8 mouse cellular contexts compared by ENCODE assay signal in the genomic region with DNA sequence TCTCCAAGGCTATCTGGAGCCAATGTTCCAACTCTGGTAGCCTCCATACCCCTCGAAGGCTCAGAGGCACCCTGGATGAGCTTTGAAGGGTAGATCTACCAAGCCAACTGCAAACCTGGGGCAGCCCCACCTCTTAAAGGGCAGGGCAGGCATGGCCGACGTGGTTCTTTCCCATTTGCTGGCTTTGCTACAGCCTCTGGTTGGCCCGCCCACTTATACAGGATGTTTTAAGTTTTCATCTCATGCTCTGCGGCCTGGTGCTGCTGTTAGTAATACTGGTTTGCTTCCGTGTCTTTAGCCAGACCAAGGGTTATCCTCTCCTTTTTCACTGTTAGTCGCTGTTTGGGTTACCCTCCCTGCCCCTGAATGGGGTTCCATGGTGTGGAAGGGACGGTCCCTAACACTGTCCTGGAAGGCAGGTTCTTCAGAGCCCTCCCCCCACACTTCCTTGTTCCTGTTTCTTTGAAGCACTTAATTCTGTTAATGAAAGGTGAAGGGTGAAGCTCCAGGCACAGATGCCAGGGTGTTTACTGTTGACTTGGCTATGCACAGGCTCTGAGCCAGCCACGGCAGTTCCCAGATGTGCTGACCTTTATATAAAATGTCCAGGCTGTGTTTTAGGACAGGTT. TPM values are rescaled to one million over a fixed set of nuclear protein-coding genes. Genes with fewer than 3 reads are reported as not detected.
DNase-seq lines count a peak whose midpoint lies in the region; ATAC-seq lines count a peak whose summit lies in the region.

No protein-coding gene starts in this region.

- peak overlapping the region; percentile 38 for H3K4me2 ChIP-seq in kidney, embryonic 16.5 days (replicated peaks; ENCODE audit: low read depth, low read length)
- H3K4me2 ChIP-seq in stomach, embryonic 14.5 days (replicated peaks; ENCODE audit: low read depth, low read length), result peak overlapping the region; percentile 25; the same call in 1 of the 2 replicates

- H3K9me3 ChIP-seq in heart, embryonic 10.5 days, result no peaks in the 10 kb centered on the region
- H3K9me3 ChIP-seq in kidney, embryonic 16.5 days (ENCODE audit: low read length), result no peaks in the 10 kb centered on the region
- H3K9me3 ChIP-seq in stomach, embryonic 14.5 days (ENCODE audit: control insufficient read depth, low read depth, low read length), result no peaks in the 10 kb centered on the region

- no peak overlapping the region for H3K27ac ChIP-seq in heart, embryonic 10.5 days
- H3K27ac ChIP-seq in kidney, embryonic 16.5 days (ENCODE audit: low read length), result peak overlapping the region; percentile 26; the same call in 1 of the 2 replicates
- H3K27ac ChIP-seq in stomach, embryonic 14.5 days (ENCODE audit: low read length), result no peak overlapping the region

- ATAC-seq in kidney, embryonic 16.5 days (ENCODE audit: low FRiP score, low TSS enrichment), result no peak
- ATAC-seq in stomach, embryonic 14.5 days (ENCODE audit: insufficient number of reproducible peaks, insufficient read depth, low FRiP score, low read depth), result no peak

- H3K4me3 ChIP-seq in heart, embryonic 10.5 days, result peak overlapping the region; percentile 91
- 0 out of 2 replicates have a peak overlapping the region, but pooled peaks have one; percentile 11 for H3K4me3 ChIP-seq in kidney, embryonic 16.5 days (ENCODE audit: low read length)
- H3K4me3 ChIP-seq in stomach, embryonic 14.5 days (ENCODE audit: low read depth, low read length), result no peak overlapping the region

- peak overlapping the region; percentile 40 for H3K9ac ChIP-seq in kidney, embryonic 16.5 days (replicated peaks; ENCODE audit: low read length)
- no peak overlapping the region for H3K9ac ChIP-seq in stomach, embryonic 14.5 days (replicated peaks; ENCODE audit: low read depth, low read length)

- peaks cover 55% of the 10 kb centered on the region for H3K4me1 ChIP-seq in heart, embryonic 10.5 days
- peaks cover 34% of the 10 kb centered on the region for H3K4me1 ChIP-seq in kidney, embryonic 16.5 days (ENCODE audit: insufficient read depth, low read length)
- H3K4me1 ChIP-seq in stomach, embryonic 14.5 days (ENCODE audit: control insufficient read depth, insufficient read depth, low read length), result peaks cover 29% of the 10 kb centered on the region

- DNase-seq in adrenal gland, adult 2 months, result peak; percentile 57
- no peak for DNase-seq in adrenal gland, postnatal 4 days (ENCODE audit: low spot score in 2 of 2)
- DNase-seq in T-cell, adult 2 months (ENCODE audit: low spot score), result peak; percentile 81
- DNase-seq in heart, embryonic 10.5 days (ENCODE audit: low spot score), result no peak
- peak; percentile 77 for DNase-seq in lung, postnatal 25 days (ENCODE audit: low spot score)
- no peak for DNase-seq in layer of hippocampus, adult 11-12 months (ENCODE audit: low spot score)

- H3K36me3 ChIP-seq in heart, embryonic 10.5 days, result peaks cover 47% of the 10 kb centered on the region
- H3K36me3 ChIP-seq in kidney, embryonic 16.5 days (ENCODE audit: insufficient read depth, low read length), result peaks cover 15% of the 10 kb centered on the region
- H3K36me3 ChIP-seq in stomach, embryonic 14.5 days (ENCODE audit: control insufficient read depth, insufficient read depth, low read length), result peaks cover 13% of the 10 kb centered on the region; the same call in 1 of the 2 replicates

- no peaks in the 10 kb centered on the region for H3K27me3 ChIP-seq in heart, embryonic 10.5 days (ENCODE audit: insufficient read depth, poor library complexity, severe bottlenecking)
- H3K27me3 ChIP-seq in kidney, embryonic 16.5 days (ENCODE audit: insufficient read depth, low read length), result no peaks in the 10 kb centered on the region
- H3K27me3 ChIP-seq in stomach, embryonic 14.5 days (ENCODE audit: control insufficient read depth, insufficient read depth, low read length), result no peaks in the 10 kb centered on the region

- WGBS in heart, embryonic 10.5 days, result 64% methylated on average over 9 of the region's 9 CpGs
- WGBS in kidney, embryonic 16.5 days, result 55% methylated on average over 9 of the region's 9 CpGs
- WGBS in stomach, embryonic 14.5 days, result 55% methylated on average over 9 of the region's 9 CpGs

RNA-seq across cellular contexts. Expression of a gene that starts 3.4 kb away (rescaled TPM):
- total RNA-seq in adrenal gland, adult 2 months (2021), result 10 to 100 TPM; 27.4 to 47.7 TPM
- polyA plus RNA-seq in adrenal gland, adult 2 months (2012; rRNA removed), result 43.2 and 47.8 TPM in 2 replicates
- total RNA-seq in adrenal gland, postnatal 4 days (2021), result 10 to 100 TPM; 45.5 to 45.6 TPM
- 63.0 and 67.6 TPM in 2 replicates for polyA plus RNA-seq in heart, embryonic 10.5 days (2016; fragmentation: Nextera tagmentation; extraction: Ambion mirVana)
- 53.8 and 60.3 TPM in 2 replicates for polyA plus RNA-seq in kidney, embryonic 16.5 days (2015; fragmentation: Nextera tagmentation; extraction: Ambion mirVana)
- 43.9 and 47.4 TPM in 2 replicates for polyA plus RNA-seq in stomach, embryonic 14.5 days (2014; fragmentation: Nextera tagmentation; extraction: Ambion mirVana)

RNA-seq across cellular contexts. Expression of a gene that starts 10.6 kb away (rescaled TPM):
- 10 to 100 TPM; 37.0 to 39.2 TPM for total RNA-seq in adrenal gland, adult 2 months (2021)
- polyA plus RNA-seq in adrenal gland, adult 2 months (2012; rRNA removed), result 120 and 126 TPM in 2 replicates
- total RNA-seq in adrenal gland, postnatal 4 days (2021), result 10 to 100 TPM; 30.7 to 35.0 TPM
- 9.5 and 11.8 TPM in 2 replicates for polyA plus RNA-seq in heart, embryonic 10.5 days (2016; fragmentation: Nextera tagmentation; extraction: Ambion mirVana)
- polyA plus RNA-seq in kidney, embryonic 16.5 days (2015; fragmentation: Nextera tagmentation; extraction: Ambion mirVana), result 19.7 and 19.8 TPM in 2 replicates
- polyA plus RNA-seq in stomach, embryonic 14.5 days (2014; fragmentation: Nextera tagmentation; extraction: Ambion mirVana), result 22.0 and 22.2 TPM in 2 replicates

RNA-seq across cellular contexts. Expression of a gene that starts 18.8 kb away (rescaled TPM):
- total RNA-seq in adrenal gland, adult 2 months (2021), result 1 to 10 TPM in 1 of 2 experiments, under 1 TPM in 1; 0.61 to 1.3 TPM
- polyA plus RNA-seq in adrenal gland, adult 2 months (2012; rRNA removed), result 1.1 and 1.9 TPM in 2 replicates
- total RNA-seq in adrenal gland, postnatal 4 days (2021), result 1 to 10 TPM; 3.4 to 3.5 TPM
- 1.8 and 1.9 TPM in 2 replicates for polyA plus RNA-seq in heart, embryonic 10.5 days (2016; fragmentation: Nextera tagmentation; extraction: Ambion mirVana)
- 0.04 and 0.23 TPM in 2 replicates for polyA plus RNA-seq in kidney, embryonic 16.5 days (2015; fragmentation: Nextera tagmentation; extraction: Ambion mirVana)
- 0.20 TPM in 2 replicates for polyA plus RNA-seq in stomach, embryonic 14.5 days (2014; fragmentation: Nextera tagmentation; extraction: Ambion mirVana)

RNA-seq across cellular contexts. Expression of a gene that starts 44.6 kb away (rescaled TPM):
- 10 to 100 TPM; 11.2 to 12.3 TPM for total RNA-seq in adrenal gland, adult 2 months (2021)
- 30.6 and 31.8 TPM in 2 replicates for polyA plus RNA-seq in adrenal gland, adult 2 months (2012; rRNA removed)
- 10 to 100 TPM; 20.1 to 24.8 TPM for total RNA-seq in adrenal gland, postnatal 4 days (2021)
- polyA plus RNA-seq in heart, embryonic 10.5 days (2016; fragmentation: Nextera tagmentation; extraction: Ambion mirVana), result 15.4 and 17.1 TPM in 2 replicates
- polyA plus RNA-seq in kidney, embryonic 16.5 days (2015; fragmentation: Nextera tagmentation; extraction: Ambion mirVana), result 14.7 and 17.8 TPM in 2 replicates
- 17.2 and 20.7 TPM in 2 replicates for polyA plus RNA-seq in stomach, embryonic 14.5 days (2014; fragmentation: Nextera tagmentation; extraction: Ambion mirVana)

RNA-seq across cellular contexts. Expression of a gene that starts 50.2 kb away (rescaled TPM):
- 10 to 100 TPM; 10.9 to 11.2 TPM for total RNA-seq in adrenal gland, adult 2 months (2021)
- polyA plus RNA-seq in adrenal gland, adult 2 months (2012; rRNA removed), result 29.7 and 30.3 TPM in 2 replicates
- 10 to 100 TPM; 19.8 TPM for total RNA-seq in adrenal gland, postnatal 4 days (2021)
- polyA plus RNA-seq in heart, embryonic 10.5 days (2016; fragmentation: Nextera tagmentation; extraction: Ambion mirVana), result 18.5 and 19.0 TPM in 2 replicates
- 23.4 and 25.8 TPM in 2 replicates for polyA plus RNA-seq in kidney, embryonic 16.5 days (2015; fragmentation: Nextera tagmentation; extraction: Ambion mirVana)
- polyA plus RNA-seq in stomach, embryonic 14.5 days (2014; fragmentation: Nextera tagmentation; extraction: Ambion mirVana), result 15.0 and 19.6 TPM in 2 replicates

Comparison
In these comparisons a context has a peak if more than half of its experiments do, and no peak if none do; other contexts are left out.
1. DNase-seq: peak in adrenal gland, adult 2 months (single experiment), T-cell, adult 2 months (single experiment) and lung, postnatal 25 days (single experiment); none in adrenal gland, postnatal 4 days (0 of 2), heart, embryonic 10.5 days (single experiment) and layer of hippocampus, adult 11-12 months (single experiment).